Comparison of ENCODE assay signal across 15 mouse cellular contexts in genomic region chr7:19691434-19691833, GRCm38 (mm10). TPM values are rescaled to one million over a fixed set of nuclear protein-coding genes. Genes with fewer than 3 reads are reported as not detected.
DNase-seq lines count a peak whose midpoint lies in the region; ATAC-seq and TF ChIP-seq lines count a peak whose summit lies in the region.
"Had no signal": no experiment of that assay in that cellular context is flagged by ENCODE, and none has a peak within 500 bp of the region (broad histone marks: within the 10 kb centered on the region; RNA-seq: fewer than 3 reads in every experiment).

No protein-coding gene starts in this region.

- H3K27me3 ChIP-seq in kidney, embryonic 16.5 days (ENCODE audit: insufficient read depth, low read length) = no peaks in the 10 kb centered on the region
- H3K27me3 ChIP-seq in ES-Bruce4 (ENCODE audit: control insufficient read depth, insufficient read depth, low read length, poor library complexity, severe bottlenecking) (no peaks in the 10 kb centered on the region), G1E (ENCODE audit: insufficient read depth, low read length) (no peaks in the 10 kb centered on the region)
- H3K27me3 ChIP-seq in liver, embryonic 14.5 days (ENCODE audit: control insufficient read depth, insufficient read depth, low read length) = no peaks in the 10 kb centered on the region
- 0 out of 2 replicates have a peak, but pooled peaks cover under 1% of the 10 kb centered on the region for H3K27me3 ChIP-seq in forebrain, embryonic 13.5 days
- H3K27me3 ChIP-seq: embryonic facial prominence, embryonic 12.5 days had no signal

- WGBS in kidney, embryonic 16.5 days = 65% methylated on average over 6 of the region's 6 CpGs
- WGBS in liver, embryonic 14.5 days (ENCODE audit: insufficient replicate concordance) = 63% methylated on average over 6 of the region's 6 CpGs
- WGBS in forebrain, embryonic 13.5 days = 78% methylated on average over 6 of the region's 6 CpGs

- no peak overlapping the region for H3K4me3 ChIP-seq in kidney, embryonic 16.5 days (ENCODE audit: low read length)
- peak overlapping the region; percentile 87 for H3K4me3 ChIP-seq in ES-Bruce4 (ENCODE audit: low read depth, low read length)
- peak overlapping the region; percentile 61 for H3K4me3 ChIP-seq in G1E (ENCODE audit: low read depth, low read length)
- H3K4me3 ChIP-seq in liver, embryonic 14.5 days (ENCODE audit: insufficient read depth in 1 of 2, low read depth in 2 of 2, low read length in 2 of 2) = peak overlapping the region; percentile 3 to 4; a peak in 2 of 4 replicates
- H3K4me3 ChIP-seq in forebrain, embryonic 13.5 days = no peak overlapping the region
- H3K4me3 ChIP-seq: embryonic facial prominence, embryonic 12.5 days had no signal

- 0 out of 2 replicates have a peak overlapping the region, but pooled peaks have one; percentile 10 for H3K9ac ChIP-seq in kidney, embryonic 16.5 days (replicated peaks; ENCODE audit: low read length)
- H3K9ac ChIP-seq in ES-Bruce4 (ENCODE audit: low read depth, poor library complexity, severe bottlenecking) = peak overlapping the region; percentile 70
- H3K9ac ChIP-seq in liver, embryonic 14.5 days (replicated peaks) = no peak overlapping the region
- no peak overlapping the region for H3K9ac ChIP-seq in forebrain, embryonic 13.5 days
- H3K9ac ChIP-seq: embryonic facial prominence, embryonic 12.5 days; forebrain, postnatal 0 days had no signal

- H3K9me3 ChIP-seq in kidney, embryonic 16.5 days (ENCODE audit: low read length) = no peaks in the 10 kb centered on the region
- H3K9me3 ChIP-seq in ES-Bruce4 (replicated peaks; ENCODE audit: control insufficient read depth, insufficient read depth, low read length, poor library complexity, severe bottlenecking) (no peaks in the 10 kb centered on the region), G1E (replicated peaks) (peaks cover 1% of the 10 kb centered on the region)
- no peaks in the 10 kb centered on the region for H3K9me3 ChIP-seq in liver, embryonic 14.5 days (ENCODE audit: control insufficient read depth, low read length)
- H3K9me3 ChIP-seq in forebrain, embryonic 13.5 days (replicated peaks) = 0 out of 2 replicates have a peak, but pooled peaks cover 1% of the 10 kb centered on the region

- H3K36me3 ChIP-seq in kidney, embryonic 16.5 days (ENCODE audit: insufficient read depth, low read length) = no peaks in the 10 kb centered on the region
- H3K36me3 ChIP-seq in ES-Bruce4 (ENCODE audit: control insufficient read depth, insufficient read depth, low read length, poor library complexity, severe bottlenecking) (peaks cover 6% of the 10 kb centered on the region), G1E (replicated peaks) (peaks cover 6% of the 10 kb centered on the region)
- H3K36me3 ChIP-seq in liver, embryonic 14.5 days (replicated peaks; ENCODE audit: control insufficient read depth, insufficient read depth, low read depth) = no peaks in the 10 kb centered on the region; the same call in 1 of the 2 replicates
- peaks cover 4% of the 10 kb centered on the region for H3K36me3 ChIP-seq in forebrain, embryonic 13.5 days (ENCODE audit: poor library complexity, severe bottlenecking)

- H3K4me1 ChIP-seq in kidney, embryonic 16.5 days (ENCODE audit: insufficient read depth, low read length) = peaks cover 20% of the 10 kb centered on the region
- H3K4me1 ChIP-seq in ES-Bruce4 (ENCODE audit: control insufficient read depth, insufficient read depth, low read length) (peaks cover 6% of the 10 kb centered on the region), G1E (ENCODE audit: insufficient read depth, low read depth, low read length) (peaks cover 67% of the 10 kb centered on the region)
- H3K4me1 ChIP-seq in liver, embryonic 14.5 days (replicated peaks; ENCODE audit: control insufficient read depth in 2 of 2, insufficient read depth in 2 of 2, low read length in 1 of 2) = peaks cover 12 to 48% of the 10 kb centered on the region in 2 experiments
- no peaks in the 10 kb centered on the region for H3K4me1 ChIP-seq in forebrain, embryonic 13.5 days

- TF ChIP-seq CTCF in ES-Bruce4 (IDR thresholded peaks at IDR 0.05; ENCODE audit: low read depth, low read length) (no peak), G1E (IDR thresholded peaks at IDR 0.05; ENCODE audit: low read depth, low read length) (no peak)
- no peak for TF ChIP-seq CTCF in liver, embryonic 14.5 days (IDR thresholded peaks at IDR 0.05; ENCODE audit: low read depth)

- no peak overlapping the region for H3K27ac ChIP-seq in kidney, embryonic 16.5 days (ENCODE audit: low read length)
- peak overlapping the region; percentile 84 for H3K27ac ChIP-seq in ES-Bruce4 (ENCODE audit: insufficient read depth, low read length)
- no peak overlapping the region for H3K27ac ChIP-seq in liver, embryonic 14.5 days
- no peak overlapping the region for H3K27ac ChIP-seq in forebrain, embryonic 13.5 days
- H3K27ac ChIP-seq: embryonic facial prominence, embryonic 12.5 days had no signal

- DNase-seq in kidney, adult 11 months = no peak
- no peak for DNase-seq in G1E (ENCODE audit: low spot score)
- DNase-seq in liver, embryonic 14.5 days (ENCODE audit: low read depth in 3 of 3, low spot score in 3 of 3) = no peak
- no peak for DNase-seq in cerebellum, postnatal 10 days
- DNase-seq: cerebellum, adult 9-10 months; forebrain, postnatal 0 days; gastrocnemius, postnatal 36 days; right cerebral cortex, postnatal 14 days had no signal

- ATAC-seq in kidney, embryonic 16.5 days (ENCODE audit: low FRiP score, low TSS enrichment) = no peak
- no peak for ATAC-seq in G1E (ENCODE audit: extremely low read depth, insufficient number of reproducible peaks, low FRiP score, poor library complexity, severe bottlenecking)
- ATAC-seq in liver, embryonic 14.5 days (ENCODE audit: insufficient read depth) = no peak
- ATAC-seq in forebrain, embryonic 13.5 days = no peak
- ATAC-seq: forebrain, postnatal 0 days had no signal

- no peak for TF ChIP-seq POLR2A in ES-Bruce4 (IDR thresholded peaks at IDR 0.05; ENCODE audit: insufficient read depth, low read length)

- H3K4me2 ChIP-seq in kidney, embryonic 16.5 days (replicated peaks; ENCODE audit: low read depth, low read length) = peak overlapping the region; percentile 9; the same call in 1 of the 2 replicates
- peak overlapping the region; percentile 31 for H3K4me2 ChIP-seq in liver, embryonic 14.5 days (ENCODE audit: low read depth)
- no peak overlapping the region for H3K4me2 ChIP-seq in forebrain, embryonic 13.5 days
- H3K4me2 ChIP-seq: embryonic facial prominence, embryonic 12.5 days had no signal

- TF ChIP-seq EP300 in ES-Bruce4 (IDR thresholded peaks at IDR 0.05; ENCODE audit: insufficient read depth, low read depth, low read length) = 0 out of 2 replicates have a peak, but pooled peaks have one; percentile 31
- no peak for TF ChIP-seq EP300 in liver, embryonic 14.5 days (IDR thresholded peaks at IDR 0.05; ENCODE audit: low read depth)

RNA-seq across cellular contexts. Expression of gene Apoc1, which starts 1.0 kb away (rescaled TPM):
- 13.4 and 16.1 TPM in 2 replicates for polyA plus RNA-seq in kidney, embryonic 16.5 days (2015; fragmentation: Nextera tagmentation; extraction: Ambion mirVana)
- polyA plus RNA-seq in ES-Bruce4 (2011; ENCODE audit: insufficient read depth, insufficient read length, low read depth, missing spikeins) (93.2 and 95.8 TPM in 2 replicates), G1E (2012) (9.5 and 15.3 TPM in 2 replicates)
- total RNA-seq in G1E (2014; fragmentation: Nextera tagmentation) (12.3 and 14.9 TPM in 2 replicates), G1E (2017) (4.8 and 7.0 TPM in 2 replicates)
- polyA plus RNA-seq in liver, embryonic 14.5 days (2012; rRNA removed) = 203 and 204 TPM in 2 replicates
- 390 TPM in 2 replicates for polyA plus RNA-seq in liver, embryonic 14.5 days (2014; fragmentation: Nextera tagmentation; extraction: Ambion mirVana)
- 1.2 and 1.8 TPM in 2 replicates for polyA plus RNA-seq in forebrain, embryonic 13.5 days (2015; fragmentation: Nextera tagmentation; extraction: Ambion mirVana)
- total RNA-seq: hematopoietic stem cell, adult 5-6 weeks; MEL had no signal

RNA-seq across cellular contexts. Expression of gene Apoe, which starts 7.6 kb away (rescaled TPM):
- 291 and 312 TPM in 2 replicates for polyA plus RNA-seq in kidney, embryonic 16.5 days (2015; fragmentation: Nextera tagmentation; extraction: Ambion mirVana)
- polyA plus RNA-seq in ES-Bruce4 (2011; ENCODE audit: insufficient read depth, insufficient read length, low read depth, missing spikeins) (1,030 and 1,048 TPM in 2 replicates), G1E (2012) (28.6 and 28.7 TPM in 2 replicates)
- total RNA-seq in G1E (2014; fragmentation: Nextera tagmentation) (7.4 and 8.1 TPM in 2 replicates), G1E (2017) (19.9 TPM in 2 replicates)
- polyA plus RNA-seq in liver, embryonic 14.5 days (2012; rRNA removed) = 1,802 and 2,400 TPM in 2 replicates
- 1,630 and 1,854 TPM in 2 replicates for polyA plus RNA-seq in liver, embryonic 14.5 days (2014; fragmentation: Nextera tagmentation; extraction: Ambion mirVana)
- 118 and 125 TPM in 2 replicates for polyA plus RNA-seq in forebrain, embryonic 13.5 days (2015; fragmentation: Nextera tagmentation; extraction: Ambion mirVana)

RNA-seq across cellular contexts. Expression of gene Apoc4, which starts 10.2 kb away (rescaled TPM):
- 1.6 and 2.2 TPM in 2 replicates for polyA plus RNA-seq in kidney, embryonic 16.5 days (2015; fragmentation: Nextera tagmentation; extraction: Ambion mirVana)
- polyA plus RNA-seq in ES-Bruce4 (2011; ENCODE audit: insufficient read depth, insufficient read length, low read depth, missing spikeins) (1.1 TPM in 1 of 2 replicates, not detected in the other), G1E (2012) (0.22 TPM in 1 of 2 replicates, not detected in the other)
- total RNA-seq in G1E (2014; fragmentation: Nextera tagmentation) (not detected in 2 replicates), G1E (2017) (0.27 TPM in 1 of 2 replicates, not detected in the other)
- 90.9 and 154 TPM in 2 replicates for polyA plus RNA-seq in liver, embryonic 14.5 days (2012; rRNA removed)
- 181 and 200 TPM in 2 replicates for polyA plus RNA-seq in liver, embryonic 14.5 days (2014; fragmentation: Nextera tagmentation; extraction: Ambion mirVana)
- polyA plus RNA-seq in forebrain, embryonic 13.5 days (2015; fragmentation: Nextera tagmentation; extraction: Ambion mirVana) = 0.08 TPM in 1 of 2 replicates, not detected in the other
- total RNA-seq: forebrain, postnatal 0 days; hematopoietic stem cell, adult 5-6 weeks; layer of hippocampus, postnatal 25 days; MEL had no signal
- polyA plus RNA-seq: embryonic facial prominence, embryonic 12.5 days; forebrain, postnatal 0 days had no signal

RNA-seq across cellular contexts. Expression of gene Gm44805, which starts 10.2 kb away (rescaled TPM):
- 1.1 TPM in 1 of 2 replicates, not detected in the other for polyA plus RNA-seq in kidney, embryonic 16.5 days (2015; fragmentation: Nextera tagmentation; extraction: Ambion mirVana)
- not detected in 2 replicates for polyA plus RNA-seq in ES-Bruce4 (2011; ENCODE audit: insufficient read depth, insufficient read length, low read depth, missing spikeins)
- total RNA-seq in G1E (2014; fragmentation: Nextera tagmentation) = not detected in 2 replicates
- not detected in 2 replicates for total RNA-seq in G1E (2017)
- polyA plus RNA-seq in G1E (2012) = not detected in 2 replicates
- polyA plus RNA-seq in liver, embryonic 14.5 days (2012; rRNA removed) = 3.3 and 5.1 TPM in 2 replicates
- polyA plus RNA-seq in liver, embryonic 14.5 days (2014; fragmentation: Nextera tagmentation; extraction: Ambion mirVana) = 29.0 and 48.5 TPM in 2 replicates
- polyA plus RNA-seq in forebrain, embryonic 13.5 days (2015; fragmentation: Nextera tagmentation; extraction: Ambion mirVana) = 0.88 TPM in 1 of 2 replicates, not detected in the other
- total RNA-seq: forebrain, postnatal 0 days; gastrocnemius, postnatal 36 days; hematopoietic stem cell, adult 5-6 weeks; layer of hippocampus, postnatal 25 days; MEL had no signal
- polyA plus RNA-seq: embryonic facial prominence, embryonic 12.5 days; forebrain, postnatal 0 days had no signal

RNA-seq across cellular contexts. Expression of gene Apoc2, which starts 13.7 kb away (rescaled TPM):
- 2.8 and 4.7 TPM in 2 replicates for polyA plus RNA-seq in kidney, embryonic 16.5 days (2015; fragmentation: Nextera tagmentation; extraction: Ambion mirVana)
- polyA plus RNA-seq in ES-Bruce4 (2011; ENCODE audit: insufficient read depth, insufficient read length, low read depth, missing spikeins) = 1.2 TPM in 1 of 2 replicates, not detected in the other
- total RNA-seq in G1E (2014; fragmentation: Nextera tagmentation) = not detected in 2 replicates
- total RNA-seq in G1E (2017) = not detected in 2 replicates
- not detected in 2 replicates for polyA plus RNA-seq in G1E (2012)
- 494 and 507 TPM in 2 replicates for polyA plus RNA-seq in liver, embryonic 14.5 days (2012; rRNA removed)
- 990 and 1,023 TPM in 2 replicates for polyA plus RNA-seq in liver, embryonic 14.5 days (2014; fragmentation: Nextera tagmentation; extraction: Ambion mirVana)
- 0.50 TPM in 1 of 2 replicates, not detected in the other for polyA plus RNA-seq in forebrain, embryonic 13.5 days (2015; fragmentation: Nextera tagmentation; extraction: Ambion mirVana)
- total RNA-seq: hematopoietic stem cell, adult 5-6 weeks; layer of hippocampus, postnatal 25 days; MEL had no signal

Comparison
In these comparisons a context has a peak if more than half of its experiments do, and no peak if none do; other contexts are left out.
1. H3K4me3 ChIP-seq: peak in ES-Bruce4 (single experiment), G1E (single experiment) and liver, embryonic 14.5 days (2 of 2); none in kidney, embryonic 16.5 days (single experiment) and forebrain, embryonic 13.5 days (single experiment).
2. H3K9ac ChIP-seq: peak in kidney, embryonic 16.5 days (single experiment) and ES-Bruce4 (single experiment); none in liver, embryonic 14.5 days (single experiment) and forebrain, embryonic 13.5 days (single experiment).
3. RNA of gene Apoc4, which starts 10.2 kb away (polyA plus RNA-seq): 90.9 to 200 TPM in liver, embryonic 14.5 days; 1.6 to 2.2 TPM in kidney, embryonic 16.5 days, 1.1 TPM in ES-Bruce4, 0.22 TPM in G1E and 0.08 TPM in forebrain, embryonic 13.5 days; every median in the first group is over 10 times any median in the second.